Mouse (Mus musculus): ENCODE results near the gene Ubb. TPM values are rescaled to one million over a fixed set of nuclear protein-coding genes. Genes with fewer than 3 reads are reported as not detected.

The Ubb gene
- total RNA-seq, 2 experiments from 2014 or later: 919 to 954 TPM

DNA sequence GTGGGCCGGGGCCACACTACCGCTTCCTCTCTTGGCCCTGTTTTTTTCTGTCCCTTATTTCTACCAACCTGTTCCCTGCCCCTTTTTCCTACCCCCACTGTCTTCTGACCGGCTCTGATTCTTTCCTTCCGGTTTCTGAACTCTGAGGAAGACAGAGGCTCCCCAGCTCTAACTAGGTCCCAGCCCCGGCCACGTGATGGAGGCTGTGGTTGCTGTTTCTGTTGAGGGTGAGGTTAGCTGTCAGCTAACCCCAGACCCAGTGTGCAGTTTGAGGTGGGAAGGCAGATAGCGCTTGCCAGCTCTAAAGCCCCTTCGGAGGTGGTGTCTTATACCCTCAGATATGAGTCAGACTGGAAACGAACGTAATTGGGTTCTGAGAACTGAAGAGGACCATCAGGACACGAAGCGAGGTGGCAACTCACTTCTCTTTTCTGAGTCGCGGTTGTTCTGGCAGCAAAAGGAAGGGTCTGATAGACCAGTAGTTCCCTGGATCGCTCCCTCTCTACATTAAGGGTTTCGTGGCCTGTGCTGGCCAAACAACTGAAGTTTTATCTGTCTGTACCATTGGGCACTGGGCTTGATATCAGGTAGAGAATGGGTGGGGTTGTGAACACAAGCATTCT, 25.7 kb downstream of the Ubb start:
- DNase-seq (ENCODE audit: low spot score): no peak

DNA sequence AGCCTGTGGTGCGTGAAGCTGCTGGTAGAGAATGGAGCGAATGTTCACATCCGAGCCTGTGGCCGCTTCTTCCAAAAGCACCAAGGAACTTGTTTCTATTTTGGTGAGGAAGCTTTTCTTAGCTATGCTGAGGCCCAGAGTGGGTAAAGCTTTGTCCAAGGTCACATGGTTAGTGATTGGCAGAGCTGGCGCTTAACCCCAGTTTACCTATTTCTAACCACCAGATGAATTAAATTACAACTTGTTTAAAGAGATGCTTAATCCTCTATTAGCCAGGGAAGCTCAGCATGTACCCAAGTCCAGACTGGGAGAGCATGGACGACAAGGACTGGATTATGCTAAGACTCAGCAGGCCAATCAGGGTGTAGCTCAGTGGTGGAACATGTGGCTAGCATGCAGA, 32.1 kb downstream of the Ubb start:
- peak; percentile 24 for DNase-seq (ENCODE audit: low spot score)

GRCm38 (mm10) chr11:62584671-62585206, 33.8 kb downstream of the Ubb start:
- DNase-seq (ENCODE audit: low spot score): no peak

- DNase-seq (ENCODE audit: low spot score): no peak
These were observed 36.1 kb downstream of the Ubb start for GRCm38 (mm10) chr11:62587034-62587433.

- DNase-seq (ENCODE audit: low spot score): no peak
These were observed 38.4 kb downstream of the Ubb start for GRCm38 (mm10) chr11:62589391-62589790.

DNA sequence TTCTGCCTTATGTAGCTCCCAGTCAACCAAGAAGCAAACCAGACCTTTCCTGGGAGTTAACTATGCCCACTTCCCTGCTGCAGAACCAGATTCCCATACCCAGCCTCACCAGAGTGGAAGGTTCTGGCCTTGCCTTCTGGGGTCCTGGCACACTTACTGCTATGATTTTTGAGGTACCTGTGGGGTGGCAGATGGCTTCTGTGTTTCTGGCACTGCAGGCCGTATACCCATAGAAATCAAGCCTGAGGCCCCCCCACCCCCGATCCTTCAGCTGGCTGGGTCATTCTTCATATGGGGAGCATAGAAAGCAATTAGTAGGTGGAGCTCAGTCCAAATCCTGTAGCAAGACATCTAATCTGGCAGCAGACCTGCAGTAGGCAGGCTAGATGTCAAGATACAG, 40.1 kb downstream of the Ubb start:
- DNase-seq (ENCODE audit: low spot score): no peak

DNA sequence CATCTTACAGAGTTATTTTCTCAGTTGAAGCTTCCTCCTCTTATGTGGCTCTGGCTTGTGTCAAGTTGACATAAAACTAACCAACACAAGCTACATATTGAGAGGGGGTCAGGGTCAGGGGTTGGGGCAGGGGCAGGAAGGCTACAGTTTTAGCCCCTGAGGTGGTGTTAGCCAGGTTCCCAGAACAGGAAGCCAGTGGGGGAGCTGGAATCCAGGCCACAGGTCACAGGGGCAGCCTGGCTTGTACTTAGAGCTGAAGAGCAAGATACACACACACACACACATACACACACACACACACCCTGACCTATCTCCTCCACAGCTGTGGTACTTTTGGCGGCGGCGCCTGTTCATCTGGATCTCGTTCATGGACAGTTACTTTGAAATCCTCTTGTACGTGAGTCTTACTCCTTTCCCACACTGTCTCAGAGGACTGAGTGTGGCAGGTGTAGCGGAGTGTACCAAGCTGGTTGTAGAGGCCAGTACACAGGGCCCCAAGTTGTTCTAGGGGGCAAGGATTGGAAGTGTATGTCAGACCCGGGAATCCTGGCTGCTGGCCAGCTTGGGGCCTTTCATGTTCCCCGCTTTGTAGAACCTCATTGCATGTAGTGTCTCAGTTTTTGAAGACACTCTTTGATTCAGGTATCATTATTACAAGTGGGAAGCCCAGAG, 41.1 kb downstream of the Ubb start:
- no peak for DNase-seq (ENCODE audit: low spot score)

DNA sequence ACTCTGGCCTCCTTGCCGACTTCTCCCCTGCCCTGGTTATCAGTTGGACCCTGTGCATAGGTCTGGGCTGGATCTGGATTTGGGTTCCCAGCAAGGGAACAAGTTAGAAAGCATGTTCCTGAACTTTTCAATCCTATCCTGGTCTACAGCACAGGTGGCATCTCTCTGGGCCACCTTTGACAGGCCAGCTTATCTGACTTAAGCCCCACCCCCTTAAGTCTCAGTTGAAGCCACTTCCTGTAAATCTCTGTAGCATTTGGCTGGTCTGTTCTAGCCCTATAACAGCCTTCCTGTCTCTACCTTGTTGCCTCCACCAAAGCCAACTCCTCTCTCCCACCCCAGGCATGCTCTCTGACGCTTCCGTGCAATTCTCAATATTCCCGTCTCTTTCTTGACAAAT, 47.6 kb downstream of the Ubb start:
- DNase-seq (ENCODE audit: low spot score): no peak

- no peak for DNase-seq (ENCODE audit: low spot score)
These were observed 51.0 kb downstream of the Ubb start for GRCm38 (mm10) chr11:62601732-62602618.

Other genes with a start within 250 kb of the Ubb start
- 1 to 10 TPM; 2.2 to 2.9 TPM for gene Pigl, start 92.7 kb upstream of the Ubb start, total RNA-seq (2021)
- gene Ncor1, start 92.6 kb upstream of the Ubb start, total RNA-seq (2021): 100 to 1,000 TPM; 125 to 137 TPM
- gene Cenpv, start 11.9 kb upstream of the Ubb start, total RNA-seq (2021): 10 to 100 TPM; 16.5 to 19.5 TPM
- gene Trpv2, start 23.3 kb downstream of the Ubb start, total RNA-seq (2021): 1 to 10 TPM in 1 of 2 experiments, under 1 TPM in 1; 0.87 to 2.1 TPM
- gene Lrrc75a, start 97.4 kb downstream of the Ubb start, total RNA-seq (2021): 1 to 10 TPM; 3.2 to 3.5 TPM
- 1 to 10 TPM; 3.3 to 3.6 TPM for gene Mmgt2, start 97.5 kb downstream of the Ubb start, total RNA-seq (2021)
- 1 to 10 TPM in 1 of 2 experiments, under 1 TPM in 1; 0.96 to 1.3 TPM for gene Zfp287, start 180.7 kb downstream of the Ubb start, total RNA-seq (2021)
- not detected for gene Gm10428, start 201.9 kb downstream of the Ubb start, total RNA-seq (2021)
- 1 to 10 TPM; 1.1 to 1.4 TPM for gene Zfp286, start 238.3 kb downstream of the Ubb start, total RNA-seq (2021)